Mouse (Mus musculus): ENCODE data around the gene Ryk. TPM values are rescaled to one million over a fixed set of nuclear protein-coding genes. Genes with fewer than 3 reads are reported as not detected.
A peak's percentile ranks its signal among the peaks of the same experiment; 100 is the strongest.
"Not testable (repeated sequence)": the region's sequence is repeated elsewhere in the genome, so short reads cannot be mapped to it uniquely, and the experiment has no call there.

The Ryk gene
- total and polyA plus RNA-seq, 2 experiments from 2014 or later = 8.8 to 66.1 TPM

DNA sequence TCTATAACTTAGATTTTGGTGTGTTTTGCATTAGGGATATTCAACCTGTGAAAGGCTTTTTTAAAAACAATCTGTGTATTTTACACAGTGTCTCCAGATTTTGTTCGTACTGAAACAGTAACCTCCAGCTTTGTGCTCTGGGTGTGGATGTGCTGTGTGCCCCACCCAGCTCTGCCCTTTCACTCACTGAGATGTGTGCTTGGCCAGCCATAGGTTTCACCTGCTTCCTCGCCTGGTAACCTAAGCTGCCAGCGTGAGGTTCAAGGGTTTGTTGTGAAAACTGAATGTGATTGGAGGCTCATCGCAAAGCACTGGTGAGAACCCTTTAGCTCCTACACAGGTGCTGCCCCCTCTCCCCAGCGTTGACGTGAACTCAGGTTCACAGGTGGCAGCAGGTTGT lies 70.2 kb downstream of the Ryk start:
- TF ChIP-seq EP300 (IDR thresholded peaks at IDR 0.05; ENCODE audit: low read depth) (no peak), CTCF (IDR thresholded peaks at IDR 0.05; ENCODE audit: low read depth) (no peak)
- peaks cover 67% of the 10 kb centered on the region for H3K36me3 ChIP-seq (replicated peaks; ENCODE audit: control insufficient read depth, insufficient read depth, low read length)
- ATAC-seq (ENCODE audit: insufficient read depth, low read depth) (no peak), DNase-seq (ENCODE audit: low spot score) (no peak)
- no peak overlapping the region for H3K4me3 ChIP-seq (ENCODE audit: low read depth, low read length)
- 93% methylated on average over 6 of the region's 6 CpGs for WGBS
- no peaks in the 10 kb centered on the region for H3K9me3 ChIP-seq (replicated peaks; ENCODE audit: control insufficient read depth, low read length)
- H3K27me3 ChIP-seq (ENCODE audit: control insufficient read depth, insufficient read depth, low read length) = no peaks in the 10 kb centered on the region
- H3K4me1 ChIP-seq (ENCODE audit: control insufficient read depth, insufficient read depth) = no peaks in the 10 kb centered on the region
- H3K4me2 ChIP-seq (ENCODE audit: low read depth, low read length) = no peak overlapping the region
- no peak overlapping the region for H3K27ac ChIP-seq (ENCODE audit: low read depth)
- no peak overlapping the region for H3K9ac ChIP-seq (replicated peaks; ENCODE audit: low read depth, low read length)

DNA sequence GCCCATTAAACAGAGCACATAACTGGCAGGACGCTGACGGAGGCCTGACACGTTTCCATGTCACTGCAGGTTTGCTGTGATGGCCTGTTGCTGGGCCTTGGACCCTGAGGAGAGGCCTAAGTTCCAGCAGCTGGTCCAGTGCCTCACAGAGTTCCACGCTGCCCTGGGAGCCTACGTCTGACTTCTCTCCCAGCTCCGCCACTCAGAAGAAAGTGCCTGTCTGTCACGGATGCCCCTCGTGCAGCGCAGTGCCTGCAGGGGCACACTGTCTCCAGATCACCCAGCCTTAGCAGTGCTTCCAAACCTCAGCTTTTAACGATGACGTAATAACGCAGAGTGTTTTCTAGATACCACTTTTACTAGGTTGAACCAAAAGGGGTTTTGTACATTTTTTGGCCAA lies 72.1 kb downstream of the Ryk start:
- H3K27ac ChIP-seq (ENCODE audit: low read depth) = no peak overlapping the region
- DNase-seq (ENCODE audit: low spot score) = no peak
- no peak for ATAC-seq (ENCODE audit: insufficient read depth, low read depth)
- 84% methylated on average over 12 of the region's 12 CpGs for WGBS
- H3K9me3 ChIP-seq (replicated peaks; ENCODE audit: control insufficient read depth, low read length) = no peaks in the 10 kb centered on the region
- no peaks in the 10 kb centered on the region for H3K4me1 ChIP-seq (ENCODE audit: control insufficient read depth, insufficient read depth)
- no peaks in the 10 kb centered on the region for H3K27me3 ChIP-seq (ENCODE audit: control insufficient read depth, insufficient read depth, low read length)
- H3K4me3 ChIP-seq (ENCODE audit: low read depth, low read length) = no peak overlapping the region
- H3K36me3 ChIP-seq (replicated peaks; ENCODE audit: control insufficient read depth, insufficient read depth, low read length) = peaks cover 69% of the 10 kb centered on the region
- H3K9ac ChIP-seq (replicated peaks; ENCODE audit: low read depth, low read length) = no peak overlapping the region
- TF ChIP-seq CTCF (IDR thresholded peaks at IDR 0.05; ENCODE audit: low read depth) (no peak), EP300 (IDR thresholded peaks at IDR 0.05; ENCODE audit: low read depth) (no peak)
- no peak overlapping the region for H3K4me2 ChIP-seq (ENCODE audit: low read depth, low read length)

DNA sequence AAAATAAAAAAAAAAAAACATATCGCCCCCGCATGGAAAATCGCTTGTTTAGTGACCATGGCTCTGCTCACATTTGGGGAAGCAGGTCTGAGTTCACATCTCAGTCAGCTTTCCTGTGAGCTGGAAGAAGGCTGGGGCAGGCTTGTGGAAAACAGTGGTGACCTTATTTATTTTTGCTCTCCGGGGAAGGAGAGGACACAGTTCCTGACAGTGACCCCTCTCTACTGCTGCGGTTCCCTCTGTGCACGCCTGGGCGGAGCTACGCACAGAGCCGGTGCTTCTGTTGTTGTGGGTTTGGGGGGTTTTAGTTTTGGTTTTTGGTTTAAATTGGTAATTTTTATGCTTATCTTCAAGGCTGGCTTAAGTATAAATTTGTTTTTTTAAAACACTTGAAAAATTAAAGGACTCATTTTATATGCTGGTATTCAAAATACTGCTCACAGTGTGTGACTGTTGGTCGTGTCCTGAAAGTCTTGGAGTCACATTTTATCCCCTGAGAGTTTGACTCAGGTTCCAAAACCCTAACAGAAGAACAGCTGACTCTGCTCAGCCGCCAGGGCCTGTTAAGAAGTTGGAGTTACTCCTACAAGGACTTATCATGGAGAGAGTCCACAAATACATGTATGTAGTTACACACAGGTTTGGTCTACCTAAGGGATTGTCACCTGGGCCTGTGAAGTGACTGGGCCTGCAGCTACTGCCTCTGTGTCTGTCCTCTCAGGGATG lies 73.0 kb downstream of the Ryk start:
- Histone ChIP-seq H3K9ac (replicated peaks; ENCODE audit: low read depth, low read length) (no peak overlapping the region), H3K4me2 (ENCODE audit: low read depth, low read length) (no peak overlapping the region), H3K4me1 (ENCODE audit: control insufficient read depth, insufficient read depth) (no peaks in the 10 kb centered on the region), H3K9me3 (replicated peaks; ENCODE audit: control insufficient read depth, low read length) (no peaks in the 10 kb centered on the region), H3K27ac (ENCODE audit: low read depth) (no peak overlapping the region), H3K4me3 (ENCODE audit: low read depth, low read length) (no peak overlapping the region), H3K36me3 (replicated peaks; ENCODE audit: control insufficient read depth, insufficient read depth, low read length) (peaks cover 65% of the 10 kb centered on the region), H3K27me3 (ENCODE audit: control insufficient read depth, insufficient read depth, low read length) (no peaks in the 10 kb centered on the region)
- 85% methylated on average over 11 of the region's 11 CpGs for WGBS
- ATAC-seq (ENCODE audit: insufficient read depth, low read depth) (no peak), DNase-seq (ENCODE audit: low spot score) (no peak)
- no peak for TF ChIP-seq CTCF (IDR thresholded peaks at IDR 0.05; ENCODE audit: low read depth)
- no peak for TF ChIP-seq EP300 (IDR thresholded peaks at IDR 0.05; ENCODE audit: low read depth)

DNA sequence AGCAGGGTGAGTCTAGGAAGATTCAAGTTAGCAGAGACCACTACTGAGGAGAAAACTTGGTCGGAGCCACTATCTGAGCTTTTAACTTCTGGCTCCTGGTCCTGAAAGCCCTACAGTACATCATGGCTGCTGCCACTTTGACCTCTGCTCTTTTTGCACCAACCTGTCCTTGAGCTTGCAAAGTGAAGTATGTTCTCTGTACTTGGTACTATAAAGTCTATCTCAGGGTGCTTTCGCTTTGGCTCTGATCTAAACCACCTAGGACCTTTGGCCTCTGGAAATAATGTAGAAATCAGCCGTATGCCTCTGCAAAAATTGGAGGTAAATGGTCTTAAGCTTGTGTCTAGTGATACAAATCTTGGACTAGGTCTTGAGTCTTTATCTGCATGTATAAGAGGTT lies 76.8 kb downstream of the Ryk start:
- H3K27ac ChIP-seq (ENCODE audit: low read depth) = no peak overlapping the region
- no peak for ATAC-seq (ENCODE audit: insufficient read depth, low read depth)
- H3K9ac ChIP-seq (replicated peaks; ENCODE audit: low read depth, low read length) = no peak overlapping the region
- no peak for DNase-seq (ENCODE audit: low spot score)
- no peak overlapping the region for H3K4me2 ChIP-seq (ENCODE audit: low read depth, low read length)
- 93% methylated on average over 3 of the region's 3 CpGs for WGBS
- no peak overlapping the region for H3K4me3 ChIP-seq (ENCODE audit: low read depth, low read length)
- TF ChIP-seq CTCF (IDR thresholded peaks at IDR 0.05; ENCODE audit: low read depth) (no peak), EP300 (IDR thresholded peaks at IDR 0.05; ENCODE audit: low read depth) (no peak)
- peaks cover 31% of the 10 kb centered on the region for H3K36me3 ChIP-seq (replicated peaks; ENCODE audit: control insufficient read depth, insufficient read depth, low read length)
- H3K4me1 ChIP-seq (ENCODE audit: control insufficient read depth, insufficient read depth) = peaks cover 24% of the 10 kb centered on the region
- H3K9me3 ChIP-seq (replicated peaks; ENCODE audit: control insufficient read depth, low read length) = no peaks in the 10 kb centered on the region
- H3K27me3 ChIP-seq (ENCODE audit: control insufficient read depth, insufficient read depth, low read length) = no peaks in the 10 kb centered on the region

DNA sequence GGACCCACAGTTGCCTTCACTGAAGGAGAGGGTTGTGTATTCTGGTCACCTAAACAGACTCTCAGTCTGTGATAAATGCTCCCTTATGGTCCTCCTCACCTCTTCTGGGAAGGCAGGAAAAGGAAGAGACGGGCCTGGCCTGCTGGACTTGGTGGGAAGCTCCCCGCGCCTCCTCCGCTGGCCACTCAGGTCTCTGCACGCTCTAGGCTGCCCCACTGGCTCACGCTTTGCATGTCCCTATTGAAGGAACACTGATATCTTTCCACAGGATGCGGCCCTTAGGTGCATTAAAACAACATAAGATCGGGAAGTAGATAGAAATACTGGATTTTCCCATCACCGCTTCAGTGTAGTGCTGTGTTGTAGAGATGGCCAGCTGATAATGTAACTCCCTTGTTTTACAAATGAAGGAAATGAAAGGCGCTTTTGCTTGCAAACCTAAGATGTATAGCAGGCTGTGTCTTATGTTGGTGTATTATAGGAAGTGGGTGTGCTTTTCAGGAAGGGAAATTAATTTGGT lies 77.9 kb downstream of the Ryk start:
- Histone ChIP-seq H3K27ac (ENCODE audit: low read depth) (peak overlapping the region; percentile 75), H3K9ac (replicated peaks; ENCODE audit: low read depth, low read length) (no peak overlapping the region), H3K9me3 (replicated peaks; ENCODE audit: control insufficient read depth, low read length) (no peaks in the 10 kb centered on the region), H3K4me1 (ENCODE audit: control insufficient read depth, insufficient read depth) (peaks cover 24% of the 10 kb centered on the region), H3K4me3 (ENCODE audit: low read depth, low read length) (no peak overlapping the region), H3K27me3 (ENCODE audit: control insufficient read depth, insufficient read depth, low read length) (no peaks in the 10 kb centered on the region), H3K36me3 (replicated peaks; ENCODE audit: control insufficient read depth, insufficient read depth, low read length) (peaks cover 26% of the 10 kb centered on the region), H3K4me2 (ENCODE audit: low read depth, low read length) (no peak overlapping the region)
- ATAC-seq (ENCODE audit: insufficient read depth, low read depth) (no peak), DNase-seq (ENCODE audit: low spot score) (no peak)
- no peak for TF ChIP-seq CTCF (IDR thresholded peaks at IDR 0.05; ENCODE audit: low read depth)
- TF ChIP-seq EP300 (IDR thresholded peaks at IDR 0.05; ENCODE audit: low read depth) = 0 out of 2 replicates have a peak, but pooled peaks have one; percentile 35
- WGBS = 71% methylated on average over 10 of the region's 10 CpGs

DNA sequence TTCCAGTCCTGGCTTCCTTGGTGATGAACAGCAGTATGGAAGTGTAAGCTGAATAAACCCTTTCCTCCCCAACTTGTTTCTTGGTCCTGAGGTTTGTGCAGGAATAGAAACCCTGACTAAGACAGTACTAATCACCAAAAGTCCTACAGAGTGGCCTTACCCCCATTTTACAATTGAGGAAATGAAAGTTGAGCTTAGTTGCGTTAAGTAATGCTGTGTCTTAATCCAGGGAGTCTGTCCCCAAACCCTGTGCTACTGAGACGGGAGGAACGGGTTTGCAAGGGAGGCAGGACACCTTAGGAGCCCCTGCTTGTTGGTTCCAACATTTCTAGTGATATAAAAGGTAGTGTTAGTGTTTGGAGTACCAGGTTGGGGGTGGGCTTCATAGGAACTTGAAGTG lies 78.9 kb downstream of the Ryk start:
- not testable (repeated sequence) for H3K9ac ChIP-seq (replicated peaks; ENCODE audit: low read depth, low read length); DNase-seq (ENCODE audit: low spot score); H3K4me2 ChIP-seq (ENCODE audit: low read depth, low read length); ATAC-seq (ENCODE audit: insufficient read depth, low read depth); H3K27me3 ChIP-seq (ENCODE audit: control insufficient read depth, insufficient read depth, low read length); H3K4me3 ChIP-seq (ENCODE audit: low read depth, low read length); H3K9me3 ChIP-seq (replicated peaks; ENCODE audit: control insufficient read depth, low read length)
- 83% methylated on average over 3 of the region's 3 CpGs for WGBS
- peaks cover 18% of the 10 kb centered on the region for H3K36me3 ChIP-seq (replicated peaks; ENCODE audit: control insufficient read depth, insufficient read depth, low read length)
- H3K27ac ChIP-seq (ENCODE audit: low read depth) = peak overlapping the region; percentile 10; the same call in 1 of the 2 replicates
- H3K4me1 ChIP-seq (ENCODE audit: control insufficient read depth, insufficient read depth) = peaks cover 24% of the 10 kb centered on the region

Data from heart, postnatal 0 days (tissue).